Mouse (Mus musculus): Measurements from ENCODE around the gene Pard3.

GRCm38 (mm10) chr8:127191824-127192223 lies 128.1 kb downstream of the Pard3 start:
- TF ChIP-seq EP300 (optimal IDR thresholded peaks at IDR 0.05) (no peak), CTCF (IDR thresholded peaks at IDR 0.05; ENCODE audit: low read depth) (no peak)

All from stomach, postnatal 0 days (tissue).